Mouse (Mus musculus): ENCODE data around the gene Zg16. TPM values are rescaled to one million over a fixed set of nuclear protein-coding genes. Genes with fewer than 3 reads are reported as not detected.
A peak's percentile ranks its signal among the peaks of the same experiment; 100 is the strongest.

Zg16 gene
- polyA plus RNA-seq, 1 experiment from 2014 or later = 34.1 TPM

- H3K4me2 ChIP-seq = no peak overlapping the region
- no peak for ATAC-seq (ENCODE audit: insufficient read depth, low FRiP score, low read depth)
- no peaks in the 10 kb centered on the region for H3K27me3 ChIP-seq (replicated peaks)
- no peak overlapping the region for H3K4me3 ChIP-seq (replicated peaks)
- H3K9ac ChIP-seq = no peak overlapping the region
- no peaks in the 10 kb centered on the region for H3K9me3 ChIP-seq
- 66% methylated on average over 4 of the region's 4 CpGs for WGBS
- no peaks in the 10 kb centered on the region for H3K36me3 ChIP-seq
- H3K4me1 ChIP-seq = no peaks in the 10 kb centered on the region
- no peak overlapping the region for H3K27ac ChIP-seq
Measured at GRCm38 (mm10) chr7:127083689-127084088, 3.4 kb downstream of the Zg16 start.

- Histone ChIP-seq H3K9me3 (no peaks in the 10 kb centered on the region), H3K4me3 (replicated peaks) (no peak overlapping the region), H3K9ac (no peak overlapping the region), H3K27me3 (replicated peaks) (no peaks in the 10 kb centered on the region), H3K27ac (no peak overlapping the region), H3K4me2 (no peak overlapping the region), H3K4me1 (no peaks in the 10 kb centered on the region), H3K36me3 (no peaks in the 10 kb centered on the region)
- ATAC-seq (ENCODE audit: insufficient read depth, low FRiP score, low read depth) = no peak
- WGBS = 52% methylated on average over 2 of the region's 2 CpGs
Measured at GRCm38 (mm10) chr7:127082995-127083394, 4.1 kb downstream of the Zg16 start.

- Histone ChIP-seq H3K4me2 (no peak overlapping the region), H3K4me3 (replicated peaks) (no peak overlapping the region), H3K27ac (no peak overlapping the region), H3K4me1 (no peaks in the 10 kb centered on the region), H3K27me3 (replicated peaks) (no peaks in the 10 kb centered on the region), H3K36me3 (no peaks in the 10 kb centered on the region), H3K9me3 (no peaks in the 10 kb centered on the region), H3K9ac (no peak overlapping the region)
- WGBS = 74% methylated on average over 8 of the region's 8 CpGs
- no peak for ATAC-seq (ENCODE audit: insufficient read depth, low FRiP score, low read depth)
Measured at GRCm38 (mm10) chr7:127082271-127082670, 4.9 kb downstream of the Zg16 start.

GRCm38 (mm10) chr7:127080045-127080444, 7.1 kb downstream of the Zg16 start:
- no peaks in the 10 kb centered on the region for H3K36me3 ChIP-seq
- H3K4me3 ChIP-seq (replicated peaks) = no peak overlapping the region
- no peaks in the 10 kb centered on the region for H3K4me1 ChIP-seq
- H3K4me2 ChIP-seq = no peak overlapping the region
- no peaks in the 10 kb centered on the region for H3K9me3 ChIP-seq
- no peak for ATAC-seq (ENCODE audit: insufficient read depth, low FRiP score, low read depth)
- no peaks in the 10 kb centered on the region for H3K27me3 ChIP-seq (replicated peaks)
- H3K27ac ChIP-seq = no peak overlapping the region
- no peak overlapping the region for H3K9ac ChIP-seq
- 64% methylated on average over 3 of the region's 3 CpGs for WGBS

- H3K4me1 ChIP-seq = no peaks in the 10 kb centered on the region
- no peak overlapping the region for H3K4me3 ChIP-seq (replicated peaks)
- WGBS = 89% methylated on average over 3 of the region's 3 CpGs
- H3K9ac ChIP-seq = no peak overlapping the region
- H3K9me3 ChIP-seq = no peaks in the 10 kb centered on the region
- no peak overlapping the region for H3K27ac ChIP-seq
- no peaks in the 10 kb centered on the region for H3K27me3 ChIP-seq (replicated peaks)
- no peaks in the 10 kb centered on the region for H3K36me3 ChIP-seq
- ATAC-seq (ENCODE audit: insufficient read depth, low FRiP score, low read depth) = no peak
- no peak overlapping the region for H3K4me2 ChIP-seq
Measured at GRCm38 (mm10) chr7:127077692-127078091, 9.4 kb downstream of the Zg16 start.

- no peak for ATAC-seq (ENCODE audit: insufficient read depth, low FRiP score, low read depth)
- no peak overlapping the region for H3K4me3 ChIP-seq (replicated peaks)
- no peak overlapping the region for H3K4me2 ChIP-seq
- no peak overlapping the region for H3K27ac ChIP-seq
- H3K9ac ChIP-seq = no peak overlapping the region
- WGBS = 83% methylated on average over 5 of the region's 5 CpGs
- no peaks in the 10 kb centered on the region for H3K4me1 ChIP-seq
- no peaks in the 10 kb centered on the region for H3K36me3 ChIP-seq
- no peaks in the 10 kb centered on the region for H3K9me3 ChIP-seq
- no peaks in the 10 kb centered on the region for H3K27me3 ChIP-seq (replicated peaks)
Measured at GRCm38 (mm10) chr7:127076188-127076587, 10.9 kb downstream of the Zg16 start.

- Histone ChIP-seq H3K9me3 (no peaks in the 10 kb centered on the region), H3K4me2 (no peak overlapping the region), H3K27ac (no peak overlapping the region), H3K36me3 (no peaks in the 10 kb centered on the region), H3K27me3 (replicated peaks) (no peaks in the 10 kb centered on the region), H3K4me1 (no peaks in the 10 kb centered on the region), H3K9ac (no peak overlapping the region), H3K4me3 (replicated peaks) (no peak overlapping the region)
- no peak for ATAC-seq (ENCODE audit: insufficient read depth, low FRiP score, low read depth)
- 77% methylated on average over 4 of the region's 4 CpGs for WGBS
Measured at GRCm38 (mm10) chr7:127073221-127073620, 13.9 kb downstream of the Zg16 start.

- Histone ChIP-seq H3K27ac (no peak overlapping the region), H3K9ac (no peak overlapping the region), H3K4me3 (replicated peaks) (no peak overlapping the region), H3K36me3 (no peaks in the 10 kb centered on the region), H3K4me2 (no peak overlapping the region), H3K4me1 (no peaks in the 10 kb centered on the region), H3K27me3 (replicated peaks) (no peaks in the 10 kb centered on the region), H3K9me3 (no peaks in the 10 kb centered on the region)
- WGBS = 63% methylated on average over 4 of the region's 4 CpGs
- ATAC-seq (ENCODE audit: insufficient read depth, low FRiP score, low read depth) = no peak
Measured at GRCm38 (mm10) chr7:127070871-127071413, 16.2 kb downstream of the Zg16 start.

GRCm38 (mm10) chr7:127066317-127066716, 20.8 kb downstream of the Zg16 start:
- Histone ChIP-seq H3K9me3 (no peaks in the 10 kb centered on the region), H3K4me1 (no peaks in the 10 kb centered on the region), H3K9ac (no peak overlapping the region), H3K4me3 (replicated peaks) (no peak overlapping the region), H3K27ac (no peak overlapping the region), H3K36me3 (no peaks in the 10 kb centered on the region), H3K4me2 (no peak overlapping the region), H3K27me3 (replicated peaks) (no peaks in the 10 kb centered on the region)
- ATAC-seq (ENCODE audit: insufficient read depth, low FRiP score, low read depth) = no peak
- 65% methylated on average over 4 of the region's 4 CpGs for WGBS

- 85% methylated on average over 6 of the region's 6 CpGs for WGBS
- Histone ChIP-seq H3K4me1 (no peaks in the 10 kb centered on the region), H3K4me3 (replicated peaks) (no peak overlapping the region), H3K27me3 (replicated peaks) (no peaks in the 10 kb centered on the region), H3K36me3 (no peaks in the 10 kb centered on the region), H3K4me2 (no peak overlapping the region), H3K9me3 (no peaks in the 10 kb centered on the region), H3K9ac (no peak overlapping the region), H3K27ac (no peak overlapping the region)
- ATAC-seq (ENCODE audit: insufficient read depth, low FRiP score, low read depth) = no peak
Measured at GRCm38 (mm10) chr7:127065538-127065937, 21.6 kb downstream of the Zg16 start.

- Histone ChIP-seq H3K4me3 (replicated peaks) (no peak overlapping the region), H3K36me3 (no peaks in the 10 kb centered on the region), H3K27me3 (replicated peaks) (no peaks in the 10 kb centered on the region), H3K4me1 (no peaks in the 10 kb centered on the region), H3K9me3 (no peaks in the 10 kb centered on the region), H3K4me2 (no peak overlapping the region), H3K27ac (no peak overlapping the region), H3K9ac (no peak overlapping the region)
- ATAC-seq (ENCODE audit: insufficient read depth, low FRiP score, low read depth) = no peak
- WGBS = 57% methylated on average over 5 of the region's 5 CpGs
Measured at GRCm38 (mm10) chr7:127055026-127055585, 32.0 kb downstream of the Zg16 start.

GRCm38 (mm10) chr7:127041851-127042672, 45.1 kb downstream of the Zg16 start, which contains the start of gene Kif22:
Kif22 (minus strand) TSS chr7:127042471.
- H3K27ac ChIP-seq = peak within 1 kb of the TSS; percentile 72
- no peaks in the 10 kb centered on the region; the same call in 1 of the 2 replicates for H3K4me1 ChIP-seq
- H3K9ac ChIP-seq = peak within 1 kb of the TSS; percentile 75
- under 1% methylated on average over 53 of the region's 53 CpGs for WGBS
- H3K27me3 ChIP-seq (replicated peaks) = no peaks in the 10 kb centered on the region
- H3K9me3 ChIP-seq = no peaks in the 10 kb centered on the region
- H3K4me3 ChIP-seq (replicated peaks) = peak within 1 kb of the TSS; percentile 96
- ATAC-seq (ENCODE audit: insufficient read depth, low FRiP score, low read depth) = peak; percentile 89
- H3K36me3 ChIP-seq = no peaks in the 10 kb centered on the region
- peak within 1 kb of the TSS; percentile 82 for H3K4me2 ChIP-seq

Data from stomach, embryonic 15.5 days (tissue).